Mouse (Mus musculus) G1E (cell line): ENCODE data around the gene Hes7.

ENCODE experiments used
- CTCF ChIP-seq: IDR thresholded peaks from 2 replicates; pipeline ENCODE4 v1.5.1; 2012; ENCODE audit warnings: low read depth, low read length, inconsistent platforms, mixed read lengths
- GATA1 ChIP-seq: IDR thresholded peaks from 2 replicates; pipeline ENCODE4 v1.6.1; 2012; ENCODE audit warnings: borderline replicate concordance, low read length, inconsistent platforms, mixed read lengths
- POLR2AphosphoS5 ChIP-seq: IDR thresholded peaks from 2 replicates; pipeline ENCODE4 v1.6.1; 2012; ENCODE audit warnings: low read depth, low read length, inconsistent platforms; ENCODE audit not compliant: insufficient replicate concordance
- TAL1 ChIP-seq: conservative IDR thresholded peaks from 2 replicates; pipeline ENCODE4 v1.6.1; 2012; ENCODE audit warnings: low read depth, low read length, inconsistent platforms, mixed read lengths

DNA sequence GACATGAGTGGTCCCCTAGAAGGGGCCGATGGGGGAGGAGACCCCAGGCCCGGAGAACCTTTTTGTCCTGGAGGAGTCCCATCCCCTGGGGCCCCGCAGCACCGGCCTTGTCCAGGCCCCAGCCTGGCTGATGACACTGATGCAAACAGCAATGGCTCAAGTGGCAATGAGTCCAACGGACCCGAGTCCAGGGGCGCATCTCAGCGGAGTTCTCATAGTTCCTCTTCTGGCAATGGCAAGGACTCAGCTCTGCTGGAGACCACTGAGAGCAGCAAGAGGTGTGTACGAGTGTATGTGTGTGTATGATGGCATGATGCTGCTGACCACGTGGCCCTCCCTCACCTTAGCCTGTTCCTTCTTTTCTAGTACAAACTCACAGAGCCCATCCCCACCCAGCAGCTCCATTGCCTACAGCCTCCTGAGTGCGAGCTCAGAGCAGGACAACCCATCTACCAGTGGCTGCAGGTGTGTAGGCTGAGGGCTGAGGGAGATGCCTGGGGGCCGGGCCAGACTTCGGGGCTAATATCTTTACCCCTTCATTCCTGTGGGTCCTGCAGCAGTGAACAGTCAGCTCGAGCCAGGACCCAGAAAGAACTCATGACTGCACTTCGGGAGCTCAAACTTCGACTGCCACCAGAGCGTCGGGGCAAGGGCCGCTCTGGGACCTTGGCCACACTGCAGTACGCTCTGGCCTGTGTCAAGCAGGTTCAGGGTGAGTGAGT, 19.4 kb upstream of the Hes7 start:
- TF ChIP-seq CTCF, result no peak
- TF ChIP-seq GATA1, result no peak
- TF ChIP-seq POLR2AphosphoS5, result no peak
- TF ChIP-seq TAL1, result no peak
